Mouse (Mus musculus) megakaryocyte progenitor cell, adult 5-6 weeks (primary cell): Measurements from ENCODE around the gene Eprs. TPM values are rescaled to one million over a fixed set of nuclear protein-coding genes. Genes with fewer than 3 reads are reported as not detected.
"Not testable (repeated sequence)": the region's sequence is repeated elsewhere in the genome, so short reads cannot be mapped to it uniquely, and the experiment has no call there.

ENCODE experiments used
- ATAC-seq: replicated peaks from 2 replicates; pipeline ENCODE4 v1.8.0; 2016; ENCODE audit warnings: mild to moderate bottlenecking, moderate TSS enrichment, inconsistent platforms; ENCODE audit not compliant: poor library complexity
- total RNA-seq, 2 experiments: library from RNA; stranded (forward) in 1 of 2; stranded (reverse) in 1 of 2; fragments of 157-497, 149-512 nt in 1 of 2; fragments of 200-1000 nt in 1 of 2; gene quantifications; 2 replicates each; pipeline versions ENCODE4 v1.2.3 to v1.2.4; 2015 to 2017

The Eprs gene
- total RNA-seq (2015) (108 and 117 TPM in 2 replicates), total RNA-seq (2017) (214 and 252 TPM in 2 replicates)

DNA sequence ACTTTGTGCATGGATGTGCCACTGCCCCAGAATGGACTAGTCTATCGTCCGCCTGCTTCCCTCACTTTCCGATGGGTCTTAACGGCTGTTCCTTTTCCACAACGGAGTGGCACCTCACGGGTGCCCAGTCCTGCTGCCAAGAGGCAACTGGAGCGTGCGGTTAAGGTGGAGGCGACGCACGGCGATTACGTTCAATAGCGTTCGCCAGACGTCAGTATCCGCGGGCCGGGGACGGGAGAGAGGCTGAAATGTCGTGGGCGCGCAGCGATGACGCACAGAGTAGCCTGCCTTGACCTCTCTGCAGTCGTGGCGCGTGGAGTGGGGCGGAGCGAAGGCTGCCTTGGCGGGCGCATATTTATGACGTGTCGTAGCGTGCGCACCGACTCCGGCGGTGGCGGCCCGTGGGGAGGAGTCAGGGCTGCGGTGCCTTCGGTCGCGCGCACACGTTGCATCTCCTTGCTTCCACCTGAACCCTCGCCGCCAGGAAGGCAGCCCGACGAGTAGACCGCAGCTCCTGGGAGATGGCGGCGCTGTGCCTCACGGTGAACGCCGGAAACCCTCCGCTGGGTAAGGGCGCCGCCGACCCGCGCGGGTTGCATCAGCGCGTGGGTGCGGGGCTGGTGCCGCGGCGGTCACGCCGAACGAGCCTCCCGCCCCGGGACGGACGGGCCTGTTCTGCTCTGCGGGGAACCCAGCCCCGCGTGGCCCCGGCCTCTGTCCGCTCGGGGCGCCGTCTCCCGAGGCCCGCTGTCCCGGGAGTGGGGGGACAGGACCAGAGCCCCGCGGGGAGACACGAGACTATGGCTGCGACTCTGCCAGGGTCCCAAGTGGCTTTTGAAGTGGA lies at the start of gene Eprs:
Eprs (plus strand) TSS at position 368 of the 844 bp plus-strand sequence.
- ATAC-seq = peak; percentile 89

DNA sequence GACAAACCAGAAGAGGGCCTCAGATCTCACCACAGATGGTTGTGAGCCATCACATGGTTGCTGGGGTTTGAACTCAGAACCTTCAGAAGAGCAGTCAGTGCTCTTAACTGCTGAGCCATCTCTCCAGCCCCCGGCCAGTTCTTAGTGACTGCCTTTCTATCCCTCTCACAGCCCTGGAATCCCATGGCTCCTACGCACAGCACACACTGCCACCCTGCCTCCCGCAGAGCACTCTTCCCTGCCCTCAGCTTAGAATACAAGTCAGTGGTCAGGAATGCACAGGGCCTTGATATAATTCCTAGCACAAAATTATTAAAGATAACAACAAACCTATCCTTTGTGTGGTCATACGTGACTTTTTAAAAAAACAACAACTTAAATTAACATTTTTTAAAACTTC lies 48.3 kb upstream of the Eprs start:
- no peak for ATAC-seq

DNA sequence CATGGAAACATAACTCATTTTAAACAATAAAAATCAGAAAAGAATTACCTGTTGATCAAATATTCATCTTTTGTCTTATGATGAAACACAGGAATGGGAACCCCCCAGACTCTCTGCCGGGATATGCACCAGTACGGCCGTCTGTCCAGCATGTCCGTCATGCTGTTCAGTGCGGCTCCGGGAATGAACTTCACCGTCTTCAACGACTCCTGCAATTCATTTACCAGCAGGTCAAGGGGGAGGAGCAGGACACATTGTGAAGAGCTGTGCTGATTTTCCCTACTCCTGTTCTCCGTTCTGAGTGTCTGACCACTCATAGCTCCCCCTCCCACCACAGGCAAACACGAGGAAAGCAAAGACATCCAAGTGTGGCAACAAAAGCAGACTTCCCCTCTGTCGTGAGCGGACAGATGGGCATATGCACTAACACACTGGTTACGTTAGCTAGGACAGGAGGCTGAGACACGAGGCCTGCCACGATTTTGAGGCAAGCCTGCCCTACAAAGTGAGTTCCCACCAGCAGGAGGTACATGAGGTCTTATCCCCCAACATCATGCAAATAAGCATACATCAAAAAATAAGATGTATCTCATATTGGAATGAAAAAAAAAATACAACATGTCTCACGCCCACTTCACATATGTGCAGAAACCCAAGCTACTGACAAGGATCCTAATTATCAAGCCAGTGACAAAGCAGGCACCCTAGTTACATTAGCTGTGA lies 46.8 kb upstream of the Eprs start:
- ATAC-seq = no peak

DNA sequence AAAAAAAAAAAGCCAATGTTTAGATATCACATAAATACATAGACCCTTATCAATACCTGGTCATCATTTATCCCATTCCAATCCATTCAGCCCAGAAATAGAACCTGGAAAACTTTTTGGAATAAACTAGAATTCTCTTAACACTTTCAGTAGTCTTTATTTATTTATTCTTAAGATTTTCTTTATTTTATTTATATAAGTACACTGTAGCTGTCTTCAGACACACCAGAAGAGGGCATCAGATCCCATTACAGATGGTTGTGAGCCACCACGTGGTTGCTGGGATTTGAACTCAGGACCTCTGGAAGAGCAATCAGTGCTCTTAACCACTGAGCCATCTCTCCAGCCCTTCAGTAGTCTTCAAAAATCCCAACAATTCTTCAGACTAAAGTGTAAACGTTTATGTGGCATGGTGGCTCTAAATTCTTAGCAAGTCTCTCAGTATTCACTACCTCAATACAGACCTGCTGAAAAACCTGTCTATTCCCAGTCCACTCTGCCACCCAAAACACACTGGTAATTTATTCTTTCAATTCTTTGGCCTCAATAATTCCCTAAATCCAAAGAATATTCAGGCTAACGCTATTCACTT lies 35.0 kb upstream of the Eprs start:
- not testable (repeated sequence) for ATAC-seq

DNA sequence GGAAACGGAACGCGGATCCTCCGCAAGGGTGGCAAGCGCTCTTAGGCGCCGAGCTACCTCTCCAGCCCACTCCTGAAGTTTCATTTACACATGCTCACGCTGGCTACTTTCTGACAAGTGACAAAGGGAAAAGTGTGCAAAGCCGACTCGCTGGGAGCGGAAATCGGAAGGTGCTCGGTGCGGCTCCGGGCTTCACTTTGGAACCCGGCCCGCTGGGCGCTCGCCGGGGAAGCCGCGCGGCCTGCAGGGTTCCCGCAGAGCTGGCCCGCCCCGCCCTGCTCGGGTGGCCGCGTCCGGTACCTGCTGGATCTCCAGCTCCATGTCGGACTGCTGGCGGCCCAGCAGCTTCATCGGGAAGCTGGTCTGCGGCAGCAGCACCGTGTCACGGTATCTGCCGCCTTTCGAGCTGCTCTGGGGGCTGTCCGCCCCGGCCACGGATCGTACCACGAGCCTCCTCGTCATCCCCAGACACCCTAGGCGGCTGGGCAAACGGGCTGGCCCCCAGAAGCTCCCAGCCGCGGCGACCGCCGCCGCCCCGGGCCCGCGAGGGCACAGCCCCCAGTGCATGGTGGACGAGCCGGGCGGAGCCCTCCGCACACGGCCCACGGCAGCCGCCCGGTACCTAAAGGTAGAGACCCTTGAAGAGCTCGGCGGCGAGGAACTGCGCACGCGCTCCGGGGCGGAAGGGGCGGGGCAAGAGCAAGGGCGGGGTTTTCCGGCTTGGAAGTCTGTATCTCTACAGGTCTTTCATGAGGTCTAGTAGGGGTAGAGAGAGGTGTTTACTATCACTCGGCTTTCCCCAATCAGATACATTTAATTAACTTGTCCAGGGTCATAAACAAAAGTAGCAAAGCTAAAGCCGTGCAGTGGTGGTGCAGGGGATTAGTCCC lies 33.9 kb upstream of the Eprs start, which contains the start of gene Iars2:
Iars2 (minus strand) TSS at position 676 of the 890 bp plus-strand sequence.
- ATAC-seq = peak; percentile 70

DNA sequence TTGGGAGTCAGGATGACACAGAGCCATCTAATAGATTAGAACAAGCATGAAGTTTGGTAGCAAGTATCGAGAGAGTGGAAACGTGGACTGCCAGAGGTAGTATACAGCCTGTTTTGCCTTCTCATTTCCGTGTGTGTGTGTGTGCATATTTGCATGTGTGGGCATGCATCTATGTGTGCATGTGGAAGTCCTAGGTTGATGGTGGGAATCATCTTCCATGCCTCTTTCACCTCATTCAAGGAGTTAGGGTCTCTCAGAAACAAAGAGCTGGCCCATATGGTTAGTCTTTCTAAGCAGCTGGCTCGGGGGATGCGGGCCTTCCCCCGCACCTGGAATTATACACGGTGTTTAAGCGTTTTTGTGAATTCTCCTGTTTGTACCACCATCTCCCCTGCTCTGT lies 33.0 kb upstream of the Eprs start:
- ATAC-seq = no peak

DNA sequence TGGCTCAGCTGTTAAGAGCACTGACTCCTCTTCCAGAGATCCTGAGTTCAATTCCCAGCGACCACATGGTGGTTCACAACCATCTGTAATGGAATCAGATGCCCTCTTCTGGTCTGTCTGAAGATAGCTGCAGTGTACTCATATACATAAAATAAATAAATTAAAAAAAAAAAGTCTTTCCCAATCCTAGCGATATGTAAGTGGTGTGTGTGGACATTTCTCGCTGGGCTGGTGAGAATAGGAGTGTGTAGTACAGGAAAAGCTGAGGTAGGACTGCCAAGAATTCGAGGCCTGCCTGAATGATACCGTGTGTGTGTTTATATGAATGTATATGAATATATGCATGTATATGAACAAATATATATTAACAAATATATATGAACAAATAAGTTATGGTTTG lies 31.5 kb upstream of the Eprs start:
- no peak for ATAC-seq

DNA sequence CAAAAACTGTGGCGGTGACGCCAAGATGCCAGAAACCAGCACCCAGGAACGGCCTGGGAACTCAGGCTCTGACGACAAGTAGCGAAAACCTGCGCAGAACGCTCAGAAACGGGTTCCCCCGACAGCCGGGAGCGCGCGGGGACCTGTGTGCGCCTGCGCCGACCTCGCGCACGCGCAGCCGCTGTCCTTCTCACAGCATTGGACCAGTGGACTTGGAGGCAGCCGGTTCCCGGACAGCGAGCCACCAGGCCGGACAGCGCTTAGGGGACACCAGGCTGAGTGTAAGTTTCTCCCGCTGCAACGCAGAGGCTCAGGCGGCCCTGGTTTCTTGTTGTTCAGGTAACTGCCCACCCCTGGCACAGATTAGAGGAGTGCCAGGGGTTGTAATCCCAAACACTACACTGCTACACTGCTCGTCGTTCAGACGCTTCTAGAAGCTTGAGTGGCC lies 30.8 kb upstream of the Eprs start, which contains the start of gene Bpnt1:
Bpnt1 (plus strand) TSS at position 167 of the 448 bp plus-strand sequence.
- ATAC-seq = peak; percentile 73

DNA sequence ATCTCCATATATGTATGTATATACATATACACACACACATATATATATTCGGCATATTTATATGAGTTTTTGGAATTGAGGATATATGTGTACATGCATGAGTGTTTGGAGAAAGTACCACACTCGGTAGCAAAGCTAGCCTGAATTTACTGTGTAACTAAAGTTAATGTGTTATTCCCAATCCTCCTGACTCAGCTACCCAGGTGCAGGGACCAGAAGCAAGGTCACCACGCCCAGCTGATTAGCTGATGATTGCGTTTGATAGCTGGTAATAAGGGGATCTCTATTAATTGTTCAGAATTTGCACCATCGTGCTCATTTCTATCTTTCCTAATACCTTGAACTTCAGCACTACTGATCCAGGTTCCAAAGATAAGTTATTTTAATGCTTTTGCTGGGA lies 29.2 kb upstream of the Eprs start:
- no peak for ATAC-seq

DNA sequence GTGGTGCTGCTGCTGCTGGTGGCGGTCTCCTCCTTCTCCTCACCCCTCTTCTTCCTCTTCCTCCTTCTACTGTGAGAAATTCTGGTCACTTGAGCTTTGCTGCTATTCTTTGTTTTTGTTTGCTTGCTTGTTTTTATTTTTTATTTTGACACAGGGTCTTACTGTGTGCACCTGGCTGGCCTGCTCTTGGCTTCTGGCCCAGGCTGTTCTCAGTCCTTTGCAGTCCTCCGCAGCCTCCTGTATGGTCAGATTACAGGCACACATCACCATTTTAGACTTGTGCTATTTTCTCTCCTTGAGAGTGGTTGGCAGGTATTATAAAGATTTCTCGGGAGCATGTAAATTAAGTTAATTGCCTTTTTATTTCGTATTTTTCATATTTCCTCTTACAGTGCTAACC lies 28.7 kb upstream of the Eprs start:
- no peak for ATAC-seq

DNA sequence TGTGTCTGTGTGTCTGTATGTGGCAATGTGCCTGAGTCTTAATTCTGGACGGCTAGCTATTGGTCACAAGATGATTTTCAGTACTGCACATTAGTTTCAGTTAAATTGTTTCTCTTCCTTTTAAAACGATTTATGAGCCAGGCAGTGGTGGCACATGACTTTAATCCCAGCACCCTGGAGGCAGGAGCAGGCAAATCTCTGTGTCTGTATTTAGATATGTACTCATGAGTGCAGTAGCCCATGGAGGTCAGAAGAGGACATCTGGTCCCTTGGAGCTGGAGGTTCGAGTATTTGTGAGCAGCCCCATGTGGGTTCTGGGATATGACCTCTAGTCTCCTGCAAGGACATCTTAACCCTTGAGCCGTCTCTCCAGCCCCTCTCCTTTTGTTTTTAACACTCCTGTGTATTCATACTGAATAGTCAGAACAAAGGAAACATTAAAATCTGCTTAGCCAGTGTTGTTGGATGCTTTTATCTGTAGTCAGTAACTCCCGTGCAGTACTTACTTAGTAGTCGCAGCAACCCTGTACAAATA lies 27.5 kb upstream of the Eprs start:
- ATAC-seq = no peak

DNA sequence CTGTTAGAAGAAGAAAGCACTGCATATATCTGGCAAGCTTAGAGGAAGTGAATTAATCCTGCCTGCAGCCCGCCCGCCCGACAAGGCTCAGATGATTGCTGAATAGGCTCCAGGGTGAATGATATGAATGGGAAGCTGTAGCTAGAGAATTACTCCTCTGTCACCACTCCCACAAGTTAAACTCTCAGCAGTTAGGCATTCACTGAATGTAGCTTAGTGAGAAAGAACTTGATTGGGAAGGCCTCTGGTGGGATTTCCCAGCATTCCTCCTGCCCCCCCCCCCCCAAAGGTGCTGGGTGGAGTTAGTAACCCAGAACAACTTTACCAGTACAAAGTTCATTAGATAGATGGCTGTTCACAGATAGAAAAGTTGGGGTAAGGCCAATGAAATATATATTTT lies 26.3 kb upstream of the Eprs start:
- ATAC-seq = no peak

DNA sequence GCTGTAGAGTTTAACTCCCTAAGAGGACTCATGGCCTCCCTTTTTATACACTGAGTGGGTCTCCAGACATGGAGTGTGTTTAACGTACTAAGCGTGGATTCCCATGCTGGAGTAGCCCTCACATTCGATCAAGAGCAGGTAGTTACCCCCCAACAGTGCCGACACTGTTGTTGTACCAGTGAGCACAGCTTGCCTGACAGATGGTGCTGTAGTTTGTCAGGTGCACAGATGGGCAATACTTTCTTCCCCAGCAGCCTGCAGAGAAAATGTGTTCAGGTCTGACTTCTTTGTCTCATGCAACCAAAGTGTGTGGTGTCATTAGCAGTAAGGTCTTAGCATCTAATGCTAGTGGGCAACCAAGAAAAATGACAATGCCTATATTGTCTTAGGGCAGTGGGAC lies 20.4 kb upstream of the Eprs start:
- no peak for ATAC-seq

DNA sequence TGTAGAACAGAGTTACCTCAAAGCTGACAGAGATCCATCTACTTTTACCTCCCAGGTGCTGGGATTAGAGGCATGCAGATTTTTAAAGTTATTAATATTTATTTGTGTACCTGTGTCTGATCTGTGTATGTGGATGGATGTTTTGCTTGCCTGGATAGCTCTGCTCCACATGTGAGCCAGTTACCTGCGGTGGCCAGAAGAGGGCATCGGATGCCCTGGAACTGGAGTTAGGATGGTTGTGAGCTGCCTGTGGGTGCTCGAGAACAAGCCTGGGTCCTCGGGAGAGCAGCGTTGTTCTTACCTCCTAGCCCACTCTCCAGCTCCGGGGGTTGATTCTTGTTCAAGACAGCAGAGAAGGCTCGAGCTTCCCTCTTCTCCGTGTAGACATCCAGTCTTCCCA lies 19.4 kb upstream of the Eprs start:
- ATAC-seq = peak; percentile 75

DNA sequence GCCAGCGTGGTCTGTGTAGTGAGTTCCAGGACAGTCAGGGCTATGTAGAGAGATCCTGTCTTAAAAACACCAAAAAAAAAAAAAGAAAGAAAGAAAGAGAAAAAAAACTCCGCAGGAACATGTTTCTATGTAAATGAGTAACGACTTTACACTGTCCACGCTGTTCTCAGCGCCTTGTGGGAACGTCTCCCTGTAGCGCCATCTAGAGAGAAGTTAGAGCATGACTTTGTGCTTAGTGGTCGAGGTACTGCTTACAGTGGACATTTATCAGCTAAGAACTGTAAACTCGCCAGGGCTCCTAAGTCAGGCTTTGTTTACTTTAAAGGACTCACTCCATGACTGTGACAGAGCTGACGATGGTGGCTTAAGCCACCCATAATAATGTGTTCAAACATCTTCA lies 16.7 kb upstream of the Eprs start:
- ATAC-seq = peak; percentile 82

DNA sequence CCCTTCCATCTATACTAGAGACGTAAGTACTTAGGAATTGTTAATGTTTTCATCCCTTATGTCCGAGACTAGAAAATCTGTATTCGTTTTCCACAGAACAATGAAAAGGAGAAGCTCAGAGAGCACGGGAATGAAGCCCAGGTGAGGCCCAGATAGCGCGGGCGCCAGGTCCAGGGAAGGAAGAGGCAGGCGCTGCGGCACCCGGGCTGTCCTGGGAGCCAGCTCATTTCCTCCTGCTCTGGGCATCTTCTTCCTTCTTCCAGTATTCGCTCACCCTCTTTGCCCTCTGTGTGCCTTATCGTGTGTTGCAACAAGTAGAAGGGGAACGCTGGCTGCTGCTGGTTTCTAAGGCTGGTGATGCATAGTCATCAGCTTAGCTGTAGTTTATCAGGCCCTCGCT lies 13.1 kb upstream of the Eprs start:
- ATAC-seq = no peak

DNA sequence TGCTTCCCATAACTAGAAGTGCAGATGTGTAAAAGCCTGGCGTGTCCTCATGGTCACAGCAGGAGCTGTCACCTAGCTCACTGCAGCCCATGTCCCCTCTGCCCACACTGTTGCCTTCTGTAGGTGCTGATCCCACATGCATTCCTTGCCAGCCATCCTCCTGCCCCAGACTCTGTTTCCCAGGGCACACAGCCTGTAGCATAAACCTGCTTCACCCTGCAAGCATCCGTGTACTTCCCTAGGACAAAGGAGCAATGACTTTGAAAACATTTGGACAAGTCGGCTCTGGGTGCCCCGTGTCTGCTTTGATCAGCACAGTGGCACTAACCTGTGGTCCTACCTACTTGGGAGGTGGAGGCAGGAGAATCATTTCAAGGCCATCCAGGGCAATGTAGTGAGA lies 12.2 kb upstream of the Eprs start:
- no peak for ATAC-seq

DNA sequence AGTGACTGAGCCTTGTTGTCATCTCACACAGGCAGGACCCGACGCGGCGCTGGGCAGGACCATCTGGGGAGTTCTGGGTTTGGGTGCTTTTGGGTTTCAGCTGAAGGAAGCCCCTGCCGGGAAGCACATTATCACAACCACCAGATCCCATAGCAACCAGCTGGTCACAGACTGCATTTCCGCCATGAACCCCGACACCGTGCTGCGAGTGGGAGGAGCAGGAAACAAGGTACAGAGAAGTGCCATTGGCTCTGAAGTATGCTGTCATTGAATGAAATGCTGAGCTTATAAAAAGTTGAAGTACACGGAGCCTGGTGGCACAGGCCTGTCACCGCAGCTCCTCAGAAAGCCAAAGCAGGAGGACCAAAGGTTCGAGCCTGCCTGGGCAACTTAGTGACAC lies 10.7 kb upstream of the Eprs start:
- ATAC-seq = peak; percentile 88

DNA sequence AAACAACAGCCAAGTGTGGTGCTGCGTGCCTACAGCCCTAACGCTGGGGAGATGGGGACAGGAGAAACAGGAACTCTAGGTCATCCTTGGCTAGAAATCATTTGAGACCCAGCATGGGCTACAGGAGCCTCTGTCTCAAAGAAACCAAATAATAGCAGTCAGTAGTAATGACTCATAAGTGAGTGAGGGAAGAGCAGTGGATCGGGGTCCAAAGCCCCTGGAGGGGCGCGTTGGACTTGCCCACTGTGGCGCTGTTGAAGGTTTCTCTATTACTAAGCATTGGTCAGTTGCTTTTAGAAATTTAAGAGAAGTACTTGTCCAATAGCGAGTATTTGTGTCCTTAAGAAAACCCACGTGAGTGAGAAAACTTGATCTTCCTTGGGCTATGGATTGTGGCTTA lies 9.5 kb upstream of the Eprs start:
- ATAC-seq = no peak

DNA sequence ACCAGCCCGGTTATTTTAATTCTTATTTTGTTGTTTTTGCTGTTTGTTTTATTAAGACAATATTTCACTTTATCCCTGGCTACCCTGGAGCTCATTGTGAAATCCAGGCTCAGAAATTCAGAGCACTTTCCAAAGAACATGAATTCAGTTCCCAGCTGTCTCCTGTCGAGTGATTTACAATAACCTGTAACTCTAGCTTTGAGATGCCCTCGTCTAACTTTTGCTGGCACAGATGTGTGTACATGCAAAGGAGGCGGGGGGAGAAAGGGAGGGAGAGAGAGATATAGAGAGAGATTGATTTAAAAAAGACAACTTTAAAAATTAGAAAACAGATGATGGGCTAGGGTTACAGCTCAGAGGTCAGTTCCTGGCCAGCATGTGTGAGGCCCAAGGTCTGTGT lies 8.1 kb upstream of the Eprs start:
- no peak for ATAC-seq
